Mouse (Mus musculus) embryo, embryonic 10.5 days (tissue): Measurements from ENCODE around the gene Cdc42se1.

Experiments
- DNase-seq: peaks from one replicate; pipeline ENCODE4 v3.0.0-alpha.2; 2015; ENCODE audit warnings: low spot score

The Cdc42se1 gene

GRCm38 (mm10) chr3:95284501-95285281 is 56.2 kb downstream of the Cdc42se1 start:
- DNase-seq = no peak

- DNase-seq = no peak
Observed at GRCm38 (mm10) chr3:95285390-95285789, 56.9 kb downstream of the Cdc42se1 start.
